Mouse (Mus musculus) stomach, postnatal 0 days (tissue): Measurements from ENCODE around the gene Lurap1. TPM values are rescaled to one million over a fixed set of nuclear protein-coding genes. Genes with fewer than 3 reads are reported as not detected.

Experiments
- ATAC-seq: fragments of 200-750 bp; cut with Nextera tagmentation; 2 replicates; pipeline ENCODE4 v1.8.0; 2017; ENCODE audit not compliant: low FRiP score, low TSS enrichment
- DNase-seq: peaks from one replicate; pipeline ENCODE4 v3.0.0-alpha.2; 2016; ENCODE audit warnings: low spot score
- H3K27ac ChIP-seq: fragments of 300-500 bp; sonication (generic); replicated peaks from 2 replicates; pipeline ENCODE4 v1.5.1; 2014; ENCODE audit warnings: mild to moderate bottlenecking, control low read depth
- H3K27me3 ChIP-seq: fragments of 300-500 bp; sonication (generic); 2 replicates; pipeline ENCODE4 v1.6.1; 2014; ENCODE audit warnings: low read length; ENCODE audit not compliant: control insufficient read depth, insufficient read depth
- H3K36me3 ChIP-seq: fragments of 300-500 bp; sonication (generic); 2 replicates; pipeline ENCODE4 v1.6.1; 2014; ENCODE audit warnings: low read length, mixed read lengths; ENCODE audit not compliant: control insufficient read depth, insufficient read depth
- H3K4me1 ChIP-seq: fragments of 300-500 bp; sonication (generic); replicated peaks from 2 replicates; pipeline ENCODE4 v1.6.1; 2014; ENCODE audit warnings: antibody characterized with exemption; ENCODE audit not compliant: control insufficient read depth, insufficient read depth
- H3K4me2 ChIP-seq: fragments of 300-500 bp; sonication (generic); replicated peaks from 2 replicates; pipeline ENCODE4 v1.6.1; 2014; ENCODE audit warnings: low read depth, mild to moderate bottlenecking, control low read depth, moderate library complexity
- H3K4me3 ChIP-seq: fragments of 300-500 bp; sonication (generic); 2 replicates; pipeline ENCODE4 v1.5.1; 2014; ENCODE audit warnings: low read depth, low read length, control low read depth
- H3K9ac ChIP-seq: fragments of 300-500 bp; sonication (generic); 2 replicates; pipeline ENCODE4 v1.6.1; 2014; ENCODE audit warnings: mild to moderate bottlenecking, low read length, control low read depth, mixed read lengths
- H3K9me3 ChIP-seq: fragments of 300-500 bp; sonication (generic); 2 replicates; pipeline ENCODE4 v1.6.1; 2016; ENCODE audit warnings: low read length; ENCODE audit not compliant: control insufficient read depth
- CTCF ChIP-seq: IDR thresholded peaks from 2 replicates; pipeline ENCODE4 v1.5.1; 2016; ENCODE audit warnings: antibody characterized with exemption, low read depth, mild to moderate bottlenecking, moderate library complexity
- EP300 ChIP-seq: optimal IDR thresholded peaks from 2 replicates; pipeline ENCODE3; 2016; ENCODE audit warnings: antibody characterized with exemption
- WGBS: fragments of 180-500 bp; shearing (Covaris S2); extraction: QIAGEN DNeasy Blood & Tissue Kit; methylation state at CpG from one replicate; pipeline ENCODE4 v1.1.7; 2014; 5-methylcytosine and 5-hydroxymethylcytosine counted together
- polyA plus RNA-seq: library from polyadenylated mRNA; unstranded; fragments of >200 nt; fragmentation: Nextera tagmentation; extraction: Ambion mirVana; gene quantifications from 2 replicates; pipeline ENCODE4 v1.2.1, GENCODE M21; 2015

Lurap1 gene
- polyA plus RNA-seq, 1 experiment from 2014 or later: 1.2 TPM

DNA sequence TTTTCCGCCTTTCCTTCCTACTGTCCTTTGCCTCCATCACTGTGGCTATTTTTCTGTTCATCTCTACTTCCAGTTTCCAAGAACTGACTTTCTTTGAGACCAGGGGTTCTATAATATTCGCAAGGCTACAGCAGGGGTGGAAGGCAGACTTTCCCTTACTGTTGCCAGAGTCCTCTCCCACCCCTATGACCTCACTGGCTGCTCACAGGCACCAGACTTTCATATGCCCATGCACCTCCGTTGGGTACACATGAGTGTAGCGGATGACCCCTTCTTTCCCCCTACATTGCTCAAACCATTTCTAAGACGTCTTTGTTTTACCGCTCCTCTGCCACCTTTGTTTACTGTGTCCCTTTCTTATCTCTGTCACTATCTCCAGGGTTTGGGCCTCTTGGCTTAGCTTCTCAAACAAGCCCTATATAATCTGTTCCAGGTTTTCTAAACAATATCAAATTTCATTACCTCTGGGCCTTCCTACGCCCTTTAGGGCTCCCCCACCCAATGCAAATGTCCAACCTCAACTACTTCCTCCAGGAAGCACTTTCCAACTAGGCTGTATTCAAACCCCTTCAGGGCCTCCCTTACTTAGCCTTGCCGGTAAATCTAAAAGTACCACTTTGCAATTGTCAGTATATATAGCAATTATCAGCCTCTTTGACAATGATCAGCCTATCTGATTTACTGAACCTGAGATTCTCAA, 14.7 kb upstream of the Lurap1 start:
- Histone ChIP-seq H3K27ac (peak overlapping the region; percentile 84), H3K4me2 (peak overlapping the region; percentile 34; the same call in 1 of the 2 replicates), H3K36me3 (0 out of 2 replicates have a peak, but pooled peaks cover under 1% of the 10 kb centered on the region), H3K9me3 (no peaks in the 10 kb centered on the region), H3K27me3 (no peaks in the 10 kb centered on the region), H3K9ac (peak overlapping the region; percentile 2; the same call in 1 of the 2 replicates), H3K4me1 (no peaks in the 10 kb centered on the region), H3K4me3 (peak overlapping the region; percentile 27; the same call in 1 of the 2 replicates)
- WGBS: 36% methylated on average over 8 of the region's 8 CpGs
- TF ChIP-seq CTCF: no peak
- no peak for TF ChIP-seq EP300
- ATAC-seq (peak; percentile 57), DNase-seq (peak; percentile 63)

DNA sequence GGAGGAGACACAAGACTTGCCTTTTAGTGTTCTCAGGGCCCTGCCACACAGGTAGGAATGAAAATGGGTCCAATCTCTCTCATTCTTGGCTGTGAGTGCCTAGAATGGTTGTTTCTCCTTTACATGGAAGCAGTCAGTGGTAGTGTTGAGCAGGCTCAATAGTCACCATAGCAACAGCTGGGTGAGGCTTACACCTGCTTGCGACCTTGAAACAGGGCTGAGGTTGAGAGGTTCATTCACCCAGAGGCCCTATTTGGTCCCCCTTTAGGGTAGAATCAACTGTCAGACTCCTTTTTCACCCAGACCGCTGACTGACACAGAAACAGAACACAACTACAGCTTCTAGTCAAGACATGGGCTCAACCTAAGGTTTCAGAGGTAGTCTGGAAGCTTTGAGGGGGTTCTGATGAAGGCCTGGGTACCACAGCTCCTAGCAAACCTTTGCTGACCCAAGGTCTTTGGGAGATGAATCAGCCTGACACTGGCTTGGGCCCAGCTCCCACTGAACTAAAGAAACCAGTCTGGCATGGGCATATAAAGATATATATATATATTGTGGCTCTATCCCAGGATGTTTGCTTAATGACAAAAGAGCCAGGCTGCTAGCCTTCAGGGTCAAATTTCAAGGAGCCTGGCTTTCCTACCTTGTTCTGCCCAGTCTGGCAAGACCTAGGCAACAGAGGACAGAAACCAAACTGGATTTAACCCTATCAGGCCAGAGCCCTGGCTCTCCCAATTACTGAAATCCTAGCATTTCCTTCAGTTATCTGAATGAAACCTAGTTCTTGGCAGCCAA, 13.8 kb upstream of the Lurap1 start:
- Histone ChIP-seq H3K27me3 (no peaks in the 10 kb centered on the region), H3K4me3 (0 out of 2 replicates have a peak overlapping the region, but pooled peaks have one; percentile 27), H3K4me1 (no peaks in the 10 kb centered on the region), H3K9me3 (no peaks in the 10 kb centered on the region), H3K27ac (peak overlapping the region; percentile 84), H3K4me2 (peak overlapping the region; percentile 34; the same call in 1 of the 2 replicates), H3K36me3 (0 out of 2 replicates have a peak, but pooled peaks cover 2% of the 10 kb centered on the region), H3K9ac (no peak overlapping the region)
- TF ChIP-seq EP300: no peak
- no peak for TF ChIP-seq CTCF
- ATAC-seq: peak; percentile 64
- 63% methylated on average over 2 of the region's 2 CpGs for WGBS
- DNase-seq: peak; percentile 63

DNA sequence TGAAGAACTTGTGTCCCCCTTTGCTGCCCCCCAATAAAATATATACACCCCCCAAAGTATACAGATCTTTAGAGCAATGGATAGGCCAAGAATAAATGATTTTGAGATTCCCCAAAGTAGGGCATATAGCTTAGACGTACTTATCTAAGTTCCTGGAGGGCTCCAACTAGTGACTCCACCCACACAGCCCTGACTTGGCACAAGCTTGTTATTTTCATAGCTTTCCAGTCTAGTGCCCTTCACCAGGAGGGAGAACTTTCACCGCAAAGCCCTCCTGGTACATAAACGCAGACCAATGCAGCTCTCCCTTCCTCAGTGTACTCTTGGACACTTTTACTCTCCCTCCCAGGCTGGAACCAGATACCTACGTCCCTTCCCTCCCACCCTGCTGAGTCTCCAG, 11.0 kb upstream of the Lurap1 start:
- peaks cover 11% of the 10 kb centered on the region; the same call in 1 of the 2 replicates for H3K36me3 ChIP-seq
- H3K4me1 ChIP-seq: no peaks in the 10 kb centered on the region
- no peak for TF ChIP-seq CTCF
- no peak for TF ChIP-seq EP300
- no peak overlapping the region for H3K9ac ChIP-seq
- no peak for ATAC-seq
- no peaks in the 10 kb centered on the region for H3K27me3 ChIP-seq
- no peak overlapping the region for H3K27ac ChIP-seq
- no peak overlapping the region for H3K4me2 ChIP-seq
- 70% methylated on average over 4 of the region's 4 CpGs for WGBS
- no peak overlapping the region for H3K4me3 ChIP-seq
- H3K9me3 ChIP-seq: no peaks in the 10 kb centered on the region
- no peak for DNase-seq

- no peak overlapping the region for H3K4me2 ChIP-seq
Observed at GRCm38 (mm10) chr4:116160769-116161168, 9.6 kb upstream of the Lurap1 start.

GRCm38 (mm10) chr4:116159912-116160311, 8.8 kb upstream of the Lurap1 start:
- DNase-seq (peak; percentile 59), ATAC-seq (0 out of 2 replicates have a peak, but pooled peaks have one; percentile 17)
- no peaks in the 10 kb centered on the region for H3K9me3 ChIP-seq
- H3K27me3 ChIP-seq: no peaks in the 10 kb centered on the region
- no peaks in the 10 kb centered on the region for H3K4me1 ChIP-seq
- WGBS: 66% methylated on average over 3 of the region's 3 CpGs
- peak; percentile 76 for TF ChIP-seq CTCF
- TF ChIP-seq EP300: no peak
- H3K4me3 ChIP-seq: no peak overlapping the region
- H3K9ac ChIP-seq: no peak overlapping the region
- peaks cover 30% of the 10 kb centered on the region for H3K36me3 ChIP-seq
- H3K27ac ChIP-seq: no peak overlapping the region
- H3K4me2 ChIP-seq: no peak overlapping the region

More at GRCm38 (mm10) chr4:116160769-116161168, 9.6 kb upstream of the Lurap1 start:
- no peak for DNase-seq
- 67% methylated on average over 3 of the region's 3 CpGs for WGBS
- TF ChIP-seq CTCF: no peak
- no peak for TF ChIP-seq EP300
- Histone ChIP-seq H3K27ac (no peak overlapping the region), H3K4me1 (no peaks in the 10 kb centered on the region), H3K27me3 (no peaks in the 10 kb centered on the region), H3K9ac (no peak overlapping the region), H3K4me3 (no peak overlapping the region), H3K9me3 (no peaks in the 10 kb centered on the region), H3K36me3 (peaks cover 21% of the 10 kb centered on the region)
- no peak for ATAC-seq

- Histone ChIP-seq H3K36me3 (peaks cover 44% of the 10 kb centered on the region), H3K4me1 (no peaks in the 10 kb centered on the region), H3K9me3 (no peaks in the 10 kb centered on the region), H3K4me2 (no peak overlapping the region), H3K27ac (no peak overlapping the region), H3K4me3 (no peak overlapping the region), H3K27me3 (no peaks in the 10 kb centered on the region), H3K9ac (no peak overlapping the region)
- 91% methylated on average over 2 of the region's 2 CpGs for WGBS
- ATAC-seq: no peak
- no peak for DNase-seq
- TF ChIP-seq CTCF (no peak), EP300 (no peak)
Observed at GRCm38 (mm10) chr4:116157882-116158281, 6.7 kb upstream of the Lurap1 start.
